Mouse (Mus musculus) layer of hippocampus, postnatal 14 days (tissue): ENCODE results near the gene Lrit2. TPM values are rescaled to one million over a fixed set of nuclear protein-coding genes. Genes with fewer than 3 reads are reported as not detected.

Source experiments
- DNase-seq, 2 experiments: peaks; one replicate each; pipeline ENCODE4 v3.0.0; 2021 to 2022; ENCODE audit warnings: low spot score in 2 of 2, mixed read lengths in 1 of 2
- total RNA-seq, 2 experiments: library from RNA; stranded (reverse); gene quantifications; 2 replicates each; pipeline ENCODE4 v1.2.3; 2021

Gene Lrit2
- total RNA-seq, 2 experiments from 2014 or later, result not detected

DNA sequence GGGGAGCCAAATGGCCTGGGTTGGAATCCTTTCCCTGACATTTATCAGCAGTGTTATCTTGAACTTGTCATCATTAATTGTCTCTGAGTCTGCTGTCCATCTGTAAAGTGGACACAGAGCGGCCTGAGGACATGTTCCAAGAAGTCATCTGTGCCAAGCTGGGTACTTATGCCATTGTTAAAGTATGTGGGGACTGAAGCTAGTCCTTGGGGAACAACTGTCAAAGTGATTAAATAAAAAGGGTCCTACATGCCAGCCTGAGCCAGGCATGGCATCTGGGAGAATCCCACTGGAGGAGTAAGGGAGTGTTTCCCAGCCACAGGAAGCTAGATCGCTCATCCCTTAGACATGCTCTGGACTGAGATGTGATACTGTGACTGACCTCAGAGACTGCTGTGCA lies 42.7 kb downstream of the Lrit2 start:
- DNase-seq, result no peak

DNA sequence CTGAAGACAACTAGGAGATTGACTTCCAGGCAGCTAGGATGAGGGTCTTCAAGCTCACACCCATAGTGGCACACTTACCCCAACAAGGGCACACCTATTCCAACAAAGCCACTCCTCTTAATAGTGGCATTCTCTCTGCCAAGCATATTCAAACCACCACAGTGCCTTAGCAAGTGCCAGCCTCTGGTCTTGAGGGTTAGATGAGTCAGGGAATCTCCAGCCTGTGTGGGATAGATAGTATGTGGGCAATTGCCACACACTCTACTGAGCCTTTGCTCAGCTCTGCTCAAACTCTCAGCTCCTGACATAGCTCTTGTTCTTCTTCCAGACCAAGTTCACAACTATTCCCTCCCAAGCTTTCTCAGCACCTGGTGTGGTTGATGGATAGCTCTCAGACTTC lies 43.6 kb downstream of the Lrit2 start:
- DNase-seq, result no peak

DNA sequence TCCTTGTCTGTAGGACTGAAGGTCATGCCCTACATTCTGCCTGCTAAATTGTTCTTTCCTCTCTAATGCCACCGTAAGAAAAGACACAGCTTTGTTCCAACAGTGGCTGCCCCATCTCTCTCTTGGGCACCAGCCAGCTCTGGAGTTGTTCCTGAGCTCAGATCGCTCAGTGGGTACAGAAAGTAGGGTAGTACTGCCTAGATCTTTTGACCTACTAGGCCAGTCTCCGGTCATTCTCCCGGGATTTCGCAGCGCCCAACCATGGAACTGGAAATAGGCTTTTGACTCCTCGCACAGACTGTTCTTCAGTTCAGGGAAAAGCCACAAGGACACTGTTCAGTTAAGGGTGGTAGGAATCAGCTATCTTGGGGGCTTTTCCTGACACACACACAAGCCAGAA lies 45.2 kb downstream of the Lrit2 start:
- no peak for DNase-seq

DNA sequence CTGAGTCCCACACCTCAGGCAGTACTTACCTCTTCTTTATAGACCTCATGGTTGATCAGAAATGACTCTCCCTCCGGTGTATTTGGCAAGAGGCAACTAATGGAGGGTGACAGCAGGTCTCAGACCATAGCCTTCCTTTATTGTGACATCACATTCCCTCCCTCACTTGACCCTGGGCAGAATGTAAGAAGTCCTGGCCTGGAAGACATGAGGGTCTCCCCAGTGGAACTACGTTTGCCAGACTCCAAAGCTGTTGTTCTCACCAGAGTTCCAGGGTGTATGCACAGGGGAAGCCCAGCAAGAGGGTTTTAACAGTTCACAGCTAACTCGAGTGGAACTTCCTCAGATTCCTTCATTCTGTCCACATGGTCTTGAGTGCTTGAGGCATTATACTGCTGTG lies 46.2 kb downstream of the Lrit2 start, which contains the start of gene 2610528A11Rik:
TSS of gene 2610528A11Rik (minus strand) at position 101 of the 400 bp plus-strand sequence.
- DNase-seq, result no peak

DNA sequence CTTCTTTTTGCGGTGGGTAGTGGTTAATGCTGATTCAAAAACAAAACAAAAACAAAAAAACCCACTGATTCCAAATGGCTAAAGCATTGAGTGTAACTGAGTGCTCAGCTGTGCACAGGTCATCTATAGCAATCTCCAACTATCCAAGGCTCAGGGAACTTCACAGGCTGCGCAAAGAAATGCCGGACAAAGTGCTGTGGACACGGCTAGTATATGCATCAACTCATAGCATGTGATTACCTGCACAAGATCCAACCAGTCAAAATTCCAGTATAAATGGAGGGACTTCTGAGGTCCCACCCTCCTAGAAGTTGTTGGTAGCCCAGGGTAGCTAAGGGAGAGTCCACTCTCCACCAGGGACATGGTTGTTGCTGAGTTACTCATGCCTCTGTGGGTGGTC lies 51.5 kb downstream of the Lrit2 start:
- DNase-seq, result no peak

Other genes with a start within 250 kb of the Lrit2 start
- gene Ccser2, start 99.2 kb upstream of the Lrit2 start, total RNA-seq, result 10 to 100 TPM; 88.7 to 93.3 TPM
- gene Rgr, start 19.0 kb upstream of the Lrit2 start, total RNA-seq, result not detected
- gene Lrit1, start 13.1 kb upstream of the Lrit2 start, total RNA-seq, result not detected
- gene Cdhr1, start 30.4 kb downstream of the Lrit2 start, total RNA-seq, result 10 to 100 TPM; 12.6 to 13.1 TPM
- under 1 TPM in 1 of 2 experiments, not detected in 1; 0.60 TPM for gene 2610528A11Rik, start 46.1 kb downstream of the Lrit2 start, total RNA-seq
- gene Ghitm, start 67.3 kb downstream of the Lrit2 start, total RNA-seq, result 100 to 1,000 TPM; 315 to 326 TPM